11 mouse cellular contexts compared by ENCODE assay signal in genomic region chr17:57007137-57007905, GRCm38 (mm10). TPM values are rescaled to one million over a fixed set of nuclear protein-coding genes. Genes with fewer than 3 reads are reported as not detected.
DNase-seq lines count a peak whose midpoint lies in the region; ATAC-seq and TF ChIP-seq lines count a peak whose summit lies in the region.
"Had no signal": no experiment of that assay in that cellular context is flagged by ENCODE, and none has a peak within 500 bp of the region (broad histone marks: within the 10 kb centered on the region; RNA-seq: fewer than 3 reads in every experiment).

No protein-coding gene starts in this region.

- 93% methylated on average over 13 of the region's 13 CpGs for WGBS in forebrain, postnatal 0 days
- 94% methylated on average over 13 of the region's 13 CpGs for WGBS in forebrain, embryonic 16.5 days
- 94% methylated on average over 13 of the region's 13 CpGs for WGBS in midbrain, embryonic 14.5 days
- WGBS in midbrain, embryonic 13.5 days: 94% methylated on average over 13 of the region's 13 CpGs
- WGBS in stomach, embryonic 16.5 days: 90% methylated on average over 13 of the region's 13 CpGs

- no peak overlapping the region for H3K4me3 ChIP-seq in forebrain, postnatal 0 days (ENCODE audit: low read depth, low read length)
- no peak overlapping the region for H3K4me3 ChIP-seq in forebrain, embryonic 16.5 days (replicated peaks; ENCODE audit: low read length)
- no peak overlapping the region for H3K4me3 ChIP-seq in midbrain, embryonic 14.5 days (replicated peaks; ENCODE audit: low read depth, low read length)
- no peak overlapping the region for H3K4me3 ChIP-seq in midbrain, embryonic 13.5 days (replicated peaks)
- H3K4me3 ChIP-seq in stomach, embryonic 16.5 days (replicated peaks; ENCODE audit: low read length): no peak overlapping the region
- H3K4me3 ChIP-seq: intestine, embryonic 15.5 days had no signal

- TF ChIP-seq POLR2A in brain, embryonic 14.5 days (IDR thresholded peaks at IDR 0.05; ENCODE audit: borderline replicate concordance, extremely low read depth, insufficient read depth, insufficient read length, poor library complexity, severe bottlenecking): no peak

- H3K4me1 ChIP-seq in forebrain, postnatal 0 days (ENCODE audit: insufficient read depth): peaks cover 15% of the 10 kb centered on the region
- peaks cover 12% of the 10 kb centered on the region for H3K4me1 ChIP-seq in forebrain, embryonic 16.5 days (replicated peaks; ENCODE audit: control insufficient read depth, insufficient read depth, low read length)
- H3K4me1 ChIP-seq in midbrain, embryonic 14.5 days (ENCODE audit: control insufficient read depth, insufficient read depth, low read length): peaks cover 13% of the 10 kb centered on the region
- peaks cover 19% of the 10 kb centered on the region for H3K4me1 ChIP-seq in midbrain, embryonic 13.5 days (replicated peaks)
- peaks cover 19% of the 10 kb centered on the region; the same call in 1 of the 2 replicates for H3K4me1 ChIP-seq in stomach, embryonic 16.5 days (ENCODE audit: control insufficient read depth, insufficient read depth, low read length)

- H3K27ac ChIP-seq in forebrain, postnatal 0 days (ENCODE audit: low read depth, low read length): no peak overlapping the region
- H3K27ac ChIP-seq in forebrain, embryonic 16.5 days (ENCODE audit: low read length): no peak overlapping the region
- no peak overlapping the region for H3K27ac ChIP-seq in midbrain, embryonic 14.5 days (replicated peaks; ENCODE audit: low read depth, low read length)
- H3K27ac ChIP-seq in midbrain, embryonic 13.5 days: no peak overlapping the region
- H3K27ac ChIP-seq in stomach, embryonic 16.5 days (ENCODE audit: low read length): peak overlapping the region; percentile 66; the same call in 1 of the 2 replicates
- H3K27ac ChIP-seq: intestine, embryonic 15.5 days had no signal

- no peaks in the 10 kb centered on the region for H3K9me3 ChIP-seq in forebrain, postnatal 0 days (ENCODE audit: low read length)
- no peaks in the 10 kb centered on the region for H3K9me3 ChIP-seq in forebrain, embryonic 16.5 days (ENCODE audit: control insufficient read depth, low read length)
- no peaks in the 10 kb centered on the region for H3K9me3 ChIP-seq in midbrain, embryonic 14.5 days (ENCODE audit: control insufficient read depth, low read length)
- H3K9me3 ChIP-seq in midbrain, embryonic 13.5 days: no peaks in the 10 kb centered on the region
- no peaks in the 10 kb centered on the region for H3K9me3 ChIP-seq in stomach, embryonic 16.5 days (replicated peaks; ENCODE audit: control insufficient read depth, low read length)
- H3K9me3 ChIP-seq: intestine, embryonic 15.5 days had no signal

- H3K9ac ChIP-seq in forebrain, postnatal 0 days: no peak overlapping the region
- H3K9ac ChIP-seq in forebrain, embryonic 16.5 days (replicated peaks; ENCODE audit: low read depth, low read length): no peak overlapping the region
- H3K9ac ChIP-seq in midbrain, embryonic 14.5 days (replicated peaks; ENCODE audit: low read length): no peak overlapping the region
- no peak overlapping the region for H3K9ac ChIP-seq in midbrain, embryonic 13.5 days (replicated peaks)
- no peak overlapping the region for H3K9ac ChIP-seq in stomach, embryonic 16.5 days (ENCODE audit: low read length)
- H3K9ac ChIP-seq: intestine, embryonic 15.5 days had no signal

- no peaks in the 10 kb centered on the region for H3K27me3 ChIP-seq in forebrain, postnatal 0 days (ENCODE audit: insufficient read depth, low read length)
- no peaks in the 10 kb centered on the region for H3K27me3 ChIP-seq in forebrain, embryonic 16.5 days (replicated peaks; ENCODE audit: control insufficient read depth, insufficient read depth, low read length)
- H3K27me3 ChIP-seq in midbrain, embryonic 14.5 days (ENCODE audit: control insufficient read depth, insufficient read depth, low read length): no peaks in the 10 kb centered on the region
- H3K27me3 ChIP-seq in midbrain, embryonic 13.5 days: no peaks in the 10 kb centered on the region
- no peaks in the 10 kb centered on the region for H3K27me3 ChIP-seq in stomach, embryonic 16.5 days (ENCODE audit: control insufficient read depth, insufficient read depth, low read length)
- H3K27me3 ChIP-seq: intestine, embryonic 15.5 days had no signal

- ATAC-seq in forebrain, postnatal 0 days: no peak
- no peak for ATAC-seq in forebrain, embryonic 16.5 days
- ATAC-seq in midbrain, embryonic 14.5 days (ENCODE audit: low FRiP score, low TSS enrichment): no peak
- no peak for ATAC-seq in midbrain, embryonic 13.5 days
- no peak for ATAC-seq in stomach, embryonic 16.5 days (ENCODE audit: insufficient read depth, low FRiP score)
- ATAC-seq: intestine, embryonic 15.5 days had no signal

- H3K36me3 ChIP-seq in forebrain, postnatal 0 days (ENCODE audit: insufficient read depth): peaks cover 51% of the 10 kb centered on the region
- H3K36me3 ChIP-seq in forebrain, embryonic 16.5 days (ENCODE audit: control insufficient read depth, insufficient read depth): peaks cover 35% of the 10 kb centered on the region
- peaks cover 63% of the 10 kb centered on the region for H3K36me3 ChIP-seq in midbrain, embryonic 14.5 days (ENCODE audit: control insufficient read depth, insufficient read depth, low read length)
- peaks cover 72% of the 10 kb centered on the region for H3K36me3 ChIP-seq in midbrain, embryonic 13.5 days
- H3K36me3 ChIP-seq in stomach, embryonic 16.5 days (ENCODE audit: control insufficient read depth, insufficient read depth, low read length): peaks cover 17% of the 10 kb centered on the region

- H3K4me2 ChIP-seq in forebrain, postnatal 0 days (ENCODE audit: low read depth): no peak overlapping the region
- H3K4me2 ChIP-seq in forebrain, embryonic 16.5 days (ENCODE audit: low read length): no peak overlapping the region
- H3K4me2 ChIP-seq in midbrain, embryonic 14.5 days (ENCODE audit: low read length): no peak overlapping the region
- no peak overlapping the region for H3K4me2 ChIP-seq in midbrain, embryonic 13.5 days (replicated peaks)
- H3K4me2 ChIP-seq in stomach, embryonic 16.5 days (ENCODE audit: low read depth, low read length): no peak overlapping the region
- H3K4me2 ChIP-seq: intestine, embryonic 15.5 days had no signal

- no peak for DNase-seq in forebrain, postnatal 0 days
- peak; percentile 33 for DNase-seq in midbrain, embryonic 14.5 days
- DNase-seq in brain, embryonic 14.5 days (ENCODE audit: low read depth): no peak
- no peak for DNase-seq in ovary, postnatal 14 days (ENCODE audit: low spot score)
- no peak for DNase-seq in layer of hippocampus, adult 9-11 months
- DNase-seq: gastrocnemius, postnatal 10 days had no signal

- TF ChIP-seq CTCF in forebrain, postnatal 0 days (IDR thresholded peaks at IDR 0.05; ENCODE audit: low read depth): peak; percentile 56
- TF ChIP-seq CTCF in brain, embryonic 14.5 days (IDR thresholded peaks at IDR 0.05; ENCODE audit: borderline replicate concordance, extremely low read depth, insufficient read depth, insufficient read length): peak; percentile 26; the same call in 1 of the 2 replicates

RNA-seq across cellular contexts. Expression of gene Gtf2f1, which starts 3.8 kb away (rescaled TPM):
- total RNA-seq in forebrain, postnatal 0 days (2014; rRNA removed): 59.1 and 63.1 TPM in 2 replicates
- 76.8 and 83.0 TPM in 2 replicates for polyA plus RNA-seq in forebrain, postnatal 0 days (2015; fragmentation: Nextera tagmentation; extraction: Ambion mirVana)
- 84.3 and 90.1 TPM in 2 replicates for polyA plus RNA-seq in forebrain, embryonic 16.5 days (2015; fragmentation: Nextera tagmentation; extraction: Ambion mirVana)
- polyA plus RNA-seq in midbrain, embryonic 14.5 days (2014; fragmentation: Nextera tagmentation; extraction: Ambion mirVana): 61.3 and 63.7 TPM in 2 replicates
- polyA plus RNA-seq in midbrain, embryonic 13.5 days (2015; fragmentation: Nextera tagmentation; extraction: Ambion mirVana): 68.0 and 74.8 TPM in 2 replicates
- 57.1 and 64.6 TPM in 2 replicates for polyA plus RNA-seq in brain, embryonic 14.5 days (2012; rRNA removed)
- 58.0 and 63.2 TPM in 2 replicates for polyA plus RNA-seq in stomach, embryonic 16.5 days (2015; fragmentation: Nextera tagmentation; extraction: Ambion mirVana)

RNA-seq across cellular contexts. Expression of gene Gm17949, which starts 3.9 kb away (rescaled TPM):
- total RNA-seq in forebrain, postnatal 0 days (2014; rRNA removed): not detected in 2 replicates
- polyA plus RNA-seq in forebrain, postnatal 0 days (2015; fragmentation: Nextera tagmentation; extraction: Ambion mirVana): 0.28 and 0.34 TPM in 2 replicates
- 0.47 and 0.83 TPM in 2 replicates for polyA plus RNA-seq in forebrain, embryonic 16.5 days (2015; fragmentation: Nextera tagmentation; extraction: Ambion mirVana)
- polyA plus RNA-seq in midbrain, embryonic 14.5 days (2014; fragmentation: Nextera tagmentation; extraction: Ambion mirVana): 0.24 and 0.42 TPM in 2 replicates
- 0.28 and 0.75 TPM in 2 replicates for polyA plus RNA-seq in midbrain, embryonic 13.5 days (2015; fragmentation: Nextera tagmentation; extraction: Ambion mirVana)
- 0.08 TPM in 1 of 2 replicates, not detected in the other for polyA plus RNA-seq in brain, embryonic 14.5 days (2012; rRNA removed)
- 0.67 and 0.90 TPM in 2 replicates for polyA plus RNA-seq in stomach, embryonic 16.5 days (2015; fragmentation: Nextera tagmentation; extraction: Ambion mirVana)
- total RNA-seq: gastrocnemius, postnatal 10 days had no signal

RNA-seq across cellular contexts. Expression of gene Pspn, which starts 7.5 kb away (rescaled TPM):
- not detected in 2 replicates for total RNA-seq in forebrain, postnatal 0 days (2014; rRNA removed)
- polyA plus RNA-seq in forebrain, postnatal 0 days (2015; fragmentation: Nextera tagmentation; extraction: Ambion mirVana): not detected in 2 replicates
- polyA plus RNA-seq in forebrain, embryonic 16.5 days (2015; fragmentation: Nextera tagmentation; extraction: Ambion mirVana): 0.60 and 1.0 TPM in 2 replicates
- not detected in 2 replicates for polyA plus RNA-seq in midbrain, embryonic 14.5 days (2014; fragmentation: Nextera tagmentation; extraction: Ambion mirVana)
- 0.64 TPM in 1 of 2 replicates, not detected in the other for polyA plus RNA-seq in midbrain, embryonic 13.5 days (2015; fragmentation: Nextera tagmentation; extraction: Ambion mirVana)
- polyA plus RNA-seq in brain, embryonic 14.5 days (2012; rRNA removed): 0.28 and 0.33 TPM in 2 replicates
- polyA plus RNA-seq in stomach, embryonic 16.5 days (2015; fragmentation: Nextera tagmentation; extraction: Ambion mirVana): 0.56 TPM in 1 of 2 replicates, not detected in the other
- total RNA-seq: gastrocnemius, postnatal 10 days had no signal
- polyA plus RNA-seq: lung, embryonic 16.5 days had no signal

RNA-seq across cellular contexts. Expression of gene Alkbh7, which starts 10.2 kb away (rescaled TPM):
- total RNA-seq in forebrain, postnatal 0 days (2014; rRNA removed): 44.2 and 50.7 TPM in 2 replicates
- polyA plus RNA-seq in forebrain, postnatal 0 days (2015; fragmentation: Nextera tagmentation; extraction: Ambion mirVana): 52.2 and 56.4 TPM in 2 replicates
- 40.1 and 45.8 TPM in 2 replicates for polyA plus RNA-seq in forebrain, embryonic 16.5 days (2015; fragmentation: Nextera tagmentation; extraction: Ambion mirVana)
- 45.7 and 55.8 TPM in 2 replicates for polyA plus RNA-seq in midbrain, embryonic 14.5 days (2014; fragmentation: Nextera tagmentation; extraction: Ambion mirVana)
- polyA plus RNA-seq in midbrain, embryonic 13.5 days (2015; fragmentation: Nextera tagmentation; extraction: Ambion mirVana): 40.2 and 45.5 TPM in 2 replicates
- 30.2 and 40.4 TPM in 2 replicates for polyA plus RNA-seq in brain, embryonic 14.5 days (2012; rRNA removed)
- 31.1 and 35.7 TPM in 2 replicates for polyA plus RNA-seq in stomach, embryonic 16.5 days (2015; fragmentation: Nextera tagmentation; extraction: Ambion mirVana)

RNA-seq across cellular contexts. Expression of gene Clpp, which starts 17.2 kb away (rescaled TPM):
- total RNA-seq in forebrain, postnatal 0 days (2014; rRNA removed): 105 and 109 TPM in 2 replicates
- polyA plus RNA-seq in forebrain, postnatal 0 days (2015; fragmentation: Nextera tagmentation; extraction: Ambion mirVana): 159 and 185 TPM in 2 replicates
- 153 and 178 TPM in 2 replicates for polyA plus RNA-seq in forebrain, embryonic 16.5 days (2015; fragmentation: Nextera tagmentation; extraction: Ambion mirVana)
- polyA plus RNA-seq in midbrain, embryonic 14.5 days (2014; fragmentation: Nextera tagmentation; extraction: Ambion mirVana): 172 and 201 TPM in 2 replicates
- 168 and 174 TPM in 2 replicates for polyA plus RNA-seq in midbrain, embryonic 13.5 days (2015; fragmentation: Nextera tagmentation; extraction: Ambion mirVana)
- 151 and 219 TPM in 2 replicates for polyA plus RNA-seq in brain, embryonic 14.5 days (2012; rRNA removed)
- 129 and 130 TPM in 2 replicates for polyA plus RNA-seq in stomach, embryonic 16.5 days (2015; fragmentation: Nextera tagmentation; extraction: Ambion mirVana)
